Mouse (Mus musculus): ENCODE results near the gene Eif4e3.

- TF ChIP-seq SIN3A (IDR thresholded peaks at IDR 0.05; ENCODE audit: low read length) (no peak), USF2 (conservative IDR thresholded peaks at IDR 0.05; ENCODE audit: low read depth, low read length) (no peak), ZNF384 (IDR thresholded peaks at IDR 0.05; ENCODE audit: low read depth, low read length) (no peak), POLR2A (IDR thresholded peaks at IDR 0.05; ENCODE audit: low read depth, low read length) (no peak), CTCF (conservative IDR thresholded peaks at IDR 0.05 in 1 of 2, IDR thresholded peaks at IDR 0.05 in 1 of 2; ENCODE audit: low read depth in 2 of 2, low read length in 2 of 2) (no peak), BHLHE40 (IDR thresholded peaks at IDR 0.05; ENCODE audit: low read depth, low read length) (no peak), SMC3 (IDR thresholded peaks at IDR 0.05; ENCODE audit: low read depth, low read length) (no peak), NRF1 (IDR thresholded peaks at IDR 0.05; ENCODE audit: low read depth, low read length) (no peak), MYC (IDR thresholded peaks at IDR 0.05; ENCODE audit: low read depth, low read length) (no peak), NELFE (IDR thresholded peaks at IDR 0.05; ENCODE audit: low read depth, low read length) (no peak), RCOR1 (conservative IDR thresholded peaks at IDR 0.05; ENCODE audit: low read depth, low read length) (no peak), EP300 (IDR thresholded peaks at IDR 0.05; ENCODE audit: low read length) (no peak)
Measured at GRCm38 (mm10) chr6:99619964-99620363, 46.6 kb downstream of the Eif4e3 start.
